In the genomic region with DNA sequence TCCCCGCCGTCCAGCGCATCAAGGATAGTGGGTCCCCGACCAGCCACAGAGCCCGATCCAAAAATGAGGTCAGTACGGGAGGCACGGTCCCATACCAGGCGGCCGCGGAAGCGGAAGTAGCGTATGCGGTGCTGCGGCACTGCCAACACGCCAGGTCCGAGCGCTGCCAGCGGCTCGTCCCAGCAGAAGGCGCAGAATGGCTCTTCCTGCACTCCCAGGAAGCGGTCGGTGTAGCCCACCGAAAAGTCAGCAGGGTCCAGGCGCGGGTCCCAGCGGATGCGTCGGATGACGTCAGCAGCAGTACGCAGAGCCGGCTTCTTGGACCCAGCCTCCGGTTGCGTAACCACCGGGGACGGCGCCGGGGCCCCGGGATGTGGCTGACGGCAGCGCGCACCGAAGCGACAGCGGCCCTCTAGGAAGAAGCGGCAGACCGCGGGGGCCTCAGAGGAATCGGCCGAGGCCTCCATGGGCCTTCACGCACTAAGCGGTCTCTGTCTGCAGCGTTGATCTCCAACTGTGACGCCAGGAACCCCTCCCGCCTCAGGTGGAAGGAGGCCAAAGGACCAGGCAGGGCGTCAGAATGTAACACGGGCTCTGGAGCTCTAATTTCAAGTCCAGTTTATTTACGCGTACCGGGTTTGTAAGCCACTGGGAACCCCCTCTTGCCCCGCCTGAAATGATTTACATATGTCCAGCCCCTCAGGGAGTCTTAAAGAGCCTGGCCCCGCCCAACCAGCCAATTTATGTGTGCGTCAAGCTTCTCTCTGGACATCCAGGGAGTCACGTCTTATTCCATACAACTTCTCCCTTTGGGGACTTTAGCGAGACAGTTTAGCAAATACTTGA, we compare ENCODE assay signal across 7 mouse cellular contexts. TPM values are rescaled to one million over a fixed set of nuclear protein-coding genes. Genes with fewer than 3 reads are reported as not detected.
DNase-seq lines count a peak whose midpoint lies in the region; ATAC-seq lines count a peak whose summit lies in the region.

No protein-coding gene starts in this region.

- H3K4me3 ChIP-seq in intestine, embryonic 14.5 days (ENCODE audit: low read depth, low read length) = peak overlapping the region; percentile 74

- peak overlapping the region; percentile 74 for H3K9ac ChIP-seq in intestine, embryonic 14.5 days (ENCODE audit: low read length)

- peaks cover 35% of the 10 kb centered on the region for H3K36me3 ChIP-seq in intestine, embryonic 14.5 days (ENCODE audit: control insufficient read depth, insufficient read depth, low read length)

- ATAC-seq in intestine, embryonic 14.5 days (replicated peaks; ENCODE audit: low FRiP score, low TSS enrichment, low read depth) = peak; percentile 70

- under 1% methylated on average over 64 of the region's 64 CpGs for WGBS in intestine, embryonic 14.5 days

- peak; percentile 91 to 97 for DNase-seq in adrenal gland, adult (ENCODE audit: inconsistent age in 2 of 2, low spot score in 1 of 2)
- DNase-seq in embryo, embryonic 10 days (ENCODE audit: low spot score) = peak; percentile 82
- peak; percentile 78 for DNase-seq in gastrocnemius, postnatal 14 days
- DNase-seq in intestine, embryonic 14.5 days (ENCODE audit: low spot score) = peak; percentile 85
- DNase-seq in left cerebral cortex, postnatal 25 days (ENCODE audit: low spot score in 2 of 2) = peak; percentile 90 to 91
- peak; percentile 75 for DNase-seq in mesoderm, embryonic 11.5 days (ENCODE audit: low read depth, low spot score)
- DNase-seq in right cerebral cortex, postnatal 36 days (ENCODE audit: low spot score in 2 of 2) = peak; percentile 81 to 84

- intact Hi-C loops in gastrocnemius, postnatal 14 days (cut with DNase I; ENCODE audit: low total_unique reads) = no loop called here
- intact Hi-C loops in left cerebral cortex, postnatal 25 days (cut with DNase I) = loop anchor here (1.0 to 5.0 kb wide), 5 partner anchors 29 to 457 kb away; a partner anchor contains a TSS

- no peaks in the 10 kb centered on the region for H3K9me3 ChIP-seq in intestine, embryonic 14.5 days (ENCODE audit: control insufficient read depth, low read length)

- peaks cover 8% of the 10 kb centered on the region; the same call in 1 of the 2 replicates for H3K27me3 ChIP-seq in intestine, embryonic 14.5 days (replicated peaks; ENCODE audit: control insufficient read depth, insufficient read depth, low read length)

- H3K4me2 ChIP-seq in intestine, embryonic 14.5 days (ENCODE audit: low read length) = peak overlapping the region; percentile 86

- H3K27ac ChIP-seq in intestine, embryonic 14.5 days (ENCODE audit: low read depth) = peak overlapping the region; percentile 94

- peaks cover 19% of the 10 kb centered on the region for H3K4me1 ChIP-seq in intestine, embryonic 14.5 days (replicated peaks; ENCODE audit: control insufficient read depth, insufficient read depth, low read length)

RNA-seq across cellular contexts. Expression of a gene that starts 0.7 kb away (rescaled TPM):
- total RNA-seq in gastrocnemius, postnatal 14 days (2021) = 1 to 10 TPM; 2.1 to 2.3 TPM
- polyA plus RNA-seq in intestine, embryonic 14.5 days (2014; fragmentation: Nextera tagmentation; extraction: Ambion mirVana) = 2.4 and 2.7 TPM in 2 replicates
- total RNA-seq in left cerebral cortex, postnatal 25 days (2021) = 1 to 10 TPM; 6.8 to 7.2 TPM

RNA-seq across cellular contexts. Expression of a gene that starts 12.6 kb away (rescaled TPM):
- total RNA-seq in gastrocnemius, postnatal 14 days (2021) = 10 to 100 TPM; 26.9 to 33.9 TPM
- polyA plus RNA-seq in intestine, embryonic 14.5 days (2014; fragmentation: Nextera tagmentation; extraction: Ambion mirVana) = 48.2 and 51.4 TPM in 2 replicates
- 100 to 1,000 TPM; 120 to 142 TPM for total RNA-seq in left cerebral cortex, postnatal 25 days (2021)

RNA-seq across cellular contexts. Expression of a gene that starts 15.2 kb away (rescaled TPM):
- total RNA-seq in gastrocnemius, postnatal 14 days (2021) = 1 to 10 TPM; 6.5 to 6.9 TPM
- 58.5 and 62.4 TPM in 2 replicates for polyA plus RNA-seq in intestine, embryonic 14.5 days (2014; fragmentation: Nextera tagmentation; extraction: Ambion mirVana)
- total RNA-seq in left cerebral cortex, postnatal 25 days (2021) = 1 to 10 TPM; 1.4 to 1.9 TPM

RNA-seq across cellular contexts. Expression of a gene that starts 30.2 kb away (rescaled TPM):
- total RNA-seq in gastrocnemius, postnatal 14 days (2021) = 1 to 10 TPM; 2.3 to 5.3 TPM
- polyA plus RNA-seq in intestine, embryonic 14.5 days (2014; fragmentation: Nextera tagmentation; extraction: Ambion mirVana) = 5.2 and 7.1 TPM in 2 replicates
- 100 to 1,000 TPM; 743 to 807 TPM for total RNA-seq in left cerebral cortex, postnatal 25 days (2021)

Comparison
In these comparisons a context has a peak if more than half of its experiments do, and no peak if none do; other contexts are left out.
1. Peak in every context shown above with its lines: DNase-seq, ATAC-seq, H3K4me3 ChIP-seq and H3K27ac ChIP-seq.